Mouse (Mus musculus) thymus, adult 2 months (tissue): Measurements from ENCODE around the gene Peli2. TPM values are rescaled to one million over a fixed set of nuclear protein-coding genes. Genes with fewer than 3 reads are reported as not detected.

Experiments used
- DNase-seq: peaks from one replicate; pipeline ENCODE4 v3.0.0; 2021
- H3K27ac ChIP-seq: fragments of 200-500 bp; 2 replicates; pipeline ENCODE4 v1.5.1; 2012; ENCODE audit warnings: low read length, control low read depth; ENCODE audit not compliant: control insufficient read depth, insufficient read depth
- H3K27me3 ChIP-seq: fragments of 200-500 bp; 2 replicates; pipeline ENCODE4 v1.6.1; 2012; ENCODE audit warnings: mild to moderate bottlenecking, low read length, moderate library complexity, mixed read lengths; ENCODE audit not compliant: control insufficient read depth, insufficient read depth
- H3K36me3 ChIP-seq: fragments of 200-500 bp; 2 replicates; pipeline ENCODE4 v1.6.1; 2012; ENCODE audit warnings: mild to moderate bottlenecking, low read length, moderate library complexity; ENCODE audit not compliant: control insufficient read depth, insufficient read depth
- H3K4me1 ChIP-seq: fragments of 200-500 bp; replicated peaks from 2 replicates; pipeline ENCODE4 v1.6.1; 2012; ENCODE audit warnings: low read length; ENCODE audit not compliant: control insufficient read depth, insufficient read depth
- H3K4me3 ChIP-seq: fragments of 200-500 bp; 2 replicates; pipeline ENCODE4 v1.5.1; 2012; ENCODE audit warnings: mild to moderate bottlenecking, low read length, control low read depth, moderate library complexity; ENCODE audit not compliant: control insufficient read depth, insufficient read depth
- CTCF ChIP-seq: fragments of 200-500 bp; IDR thresholded peaks from 2 replicates; pipeline ENCODE4 v1.5.1; 2012; ENCODE audit warnings: mild to moderate bottlenecking, control low read depth, low read length, moderate library complexity, borderline replicate concordance; ENCODE audit not compliant: control insufficient read depth, poor library complexity, insufficient read depth; ENCODE audit errors: extremely low read depth
- POLR2A ChIP-seq: fragments of 200-500 bp; IDR thresholded peaks from 2 replicates; pipeline ENCODE4 v1.6.1; 2012; ENCODE audit warnings: mild to moderate bottlenecking, low read length, control low read depth, moderate library complexity; ENCODE audit not compliant: control insufficient read depth, poor library complexity, insufficient read depth; ENCODE audit errors: extremely low read depth
- WGBS: fragments of 180-500 bp; shearing (Covaris S2); methylation state at CpG from one replicate; pipeline ENCODE4 v1.1.7; 2018; 5-methylcytosine and 5-hydroxymethylcytosine counted together
- polyA plus RNA-seq: library from polyadenylated mRNA; depleted of rRNA; stranded (reverse); fragments of >200 nt; gene quantifications from 2 replicates; pipeline ENCODE4 v1.2.3, GENCODE M21; 2012

Gene Peli2
- polyA plus RNA-seq, 1 experiment, result 2.8 TPM

GRCm38 (mm10) chr14:48087298-48087830 lies 33.3 kb upstream of the Peli2 start:
- Histone ChIP-seq H3K27ac (no peak overlapping the region), H3K27me3 (no peaks in the 10 kb centered on the region), H3K4me3 (no peak overlapping the region), H3K4me1 (no peaks in the 10 kb centered on the region), H3K36me3 (no peaks in the 10 kb centered on the region)
- no peak for DNase-seq
- 68% methylated on average over 8 of the region's 8 CpGs for WGBS
- TF ChIP-seq CTCF, result no peak
- TF ChIP-seq POLR2A, result no peak

- WGBS, result 87% methylated on average over 4 of the region's 4 CpGs
- Histone ChIP-seq H3K36me3 (no peaks in the 10 kb centered on the region), H3K27ac (no peak overlapping the region), H3K27me3 (no peaks in the 10 kb centered on the region), H3K4me3 (no peak overlapping the region), H3K4me1 (no peaks in the 10 kb centered on the region)
- TF ChIP-seq CTCF, result no peak
- no peak for TF ChIP-seq POLR2A
- no peak for DNase-seq
These were observed 30.2 kb upstream of the Peli2 start for GRCm38 (mm10) chr14:48090465-48090864.

- TF ChIP-seq CTCF, result no peak
- no peak for TF ChIP-seq POLR2A
- WGBS, result 95% methylated on average over 8 of the region's 8 CpGs
- Histone ChIP-seq H3K27ac (no peak overlapping the region), H3K27me3 (no peaks in the 10 kb centered on the region), H3K36me3 (no peaks in the 10 kb centered on the region), H3K4me1 (no peaks in the 10 kb centered on the region), H3K4me3 (no peak overlapping the region)
- DNase-seq, result no peak
These were observed 29.5 kb upstream of the Peli2 start for GRCm38 (mm10) chr14:48091160-48091559.

- no peak for TF ChIP-seq POLR2A
- TF ChIP-seq CTCF, result no peak
- WGBS, result 88% methylated on average over 6 of the region's 6 CpGs
- H3K27me3 ChIP-seq, result no peaks in the 10 kb centered on the region
- DNase-seq, result no peak
- H3K36me3 ChIP-seq, result no peaks in the 10 kb centered on the region
- no peak overlapping the region for H3K4me3 ChIP-seq
- no peak overlapping the region for H3K27ac ChIP-seq
- H3K4me1 ChIP-seq, result no peaks in the 10 kb centered on the region
These were observed 22.4 kb upstream of the Peli2 start for GRCm38 (mm10) chr14:48098253-48098652.

DNA sequence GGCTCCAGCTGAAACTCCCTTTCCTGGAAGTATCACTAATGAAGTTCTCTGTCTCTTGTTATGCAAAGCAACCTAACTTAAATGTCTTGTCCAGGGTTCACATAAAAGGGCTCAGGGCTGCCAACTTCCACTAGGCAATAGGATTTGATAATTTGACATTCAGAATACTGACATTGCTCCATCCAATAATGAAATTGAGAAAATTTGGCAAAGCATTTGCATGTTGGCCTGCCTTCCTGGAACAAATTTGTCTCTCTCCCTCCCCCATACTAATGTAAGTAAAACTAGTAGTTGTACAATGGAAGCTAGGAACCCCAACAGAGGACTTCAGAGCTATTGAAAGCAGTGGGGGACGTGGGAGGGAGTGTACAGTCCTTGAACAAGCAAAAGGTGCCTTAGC lies 21.3 kb upstream of the Peli2 start:
- DNase-seq, result no peak
- 86% methylated on average over 1 of the region's 1 CpGs for WGBS
- H3K36me3 ChIP-seq, result no peaks in the 10 kb centered on the region
- H3K4me1 ChIP-seq, result no peaks in the 10 kb centered on the region
- TF ChIP-seq POLR2A, result no peak
- TF ChIP-seq CTCF, result no peak
- H3K27ac ChIP-seq, result no peak overlapping the region
- H3K27me3 ChIP-seq, result no peaks in the 10 kb centered on the region
- no peak overlapping the region for H3K4me3 ChIP-seq

GRCm38 (mm10) chr14:48106453-48106852 lies 14.2 kb upstream of the Peli2 start:
- no peak overlapping the region for H3K4me3 ChIP-seq
- no peaks in the 10 kb centered on the region for H3K27me3 ChIP-seq
- H3K4me1 ChIP-seq, result no peaks in the 10 kb centered on the region
- DNase-seq, result no peak
- WGBS, result 91% methylated on average over 7 of the region's 7 CpGs
- no peaks in the 10 kb centered on the region for H3K36me3 ChIP-seq
- no peak overlapping the region for H3K27ac ChIP-seq
- TF ChIP-seq CTCF, result no peak
- no peak for TF ChIP-seq POLR2A

- 94% methylated on average over 5 of the region's 5 CpGs for WGBS
- no peaks in the 10 kb centered on the region for H3K36me3 ChIP-seq
- H3K27me3 ChIP-seq, result peaks cover 5% of the 10 kb centered on the region; the same call in 1 of the 2 replicates
- peaks cover 7% of the 10 kb centered on the region for H3K4me1 ChIP-seq
- TF ChIP-seq CTCF (no peak), POLR2A (no peak)
- H3K27ac ChIP-seq, result no peak overlapping the region
- no peak for DNase-seq
- no peak overlapping the region for H3K4me3 ChIP-seq
These were observed 2.6 kb upstream of the Peli2 start for GRCm38 (mm10) chr14:48117986-48118385.
